Mouse (Mus musculus) olfactory bulb, adult 2 months (tissue): ENCODE measurements around the gene Barx1. TPM values are rescaled to one million over a fixed set of nuclear protein-coding genes. Genes with fewer than 3 reads are reported as not detected.
A peak's percentile ranks its signal among the peaks of the same experiment; 100 is the strongest.

Source experiments
- H3K27ac ChIP-seq: fragments of 200-500 bp; 2 replicates; pipeline ENCODE4 v1.5.1; 2012; ENCODE audit warnings: low read depth, low read length; ENCODE audit not compliant: insufficient read depth
- H3K4me1 ChIP-seq: fragments of 200-500 bp; 2 replicates; pipeline ENCODE4 v1.6.1; 2012; ENCODE audit warnings: low read length; ENCODE audit not compliant: control insufficient read depth, insufficient read depth
- H3K4me3 ChIP-seq: fragments of 200-500 bp; 2 replicates; pipeline ENCODE4 v1.5.1; 2012; ENCODE audit warnings: mild to moderate bottlenecking, low read depth, low read length, moderate library complexity; ENCODE audit not compliant: insufficient read depth
- CTCF ChIP-seq: fragments of 200-500 bp; IDR thresholded peaks from 2 replicates; pipeline ENCODE4 v1.5.1; 2012; ENCODE audit warnings: low read depth, mild to moderate bottlenecking, low read length, moderate library complexity; ENCODE audit not compliant: insufficient read depth
- POLR2A ChIP-seq: fragments of 200-500 bp; IDR thresholded peaks from 2 replicates; pipeline ENCODE4 v1.6.1; 2012; ENCODE audit warnings: mild to moderate bottlenecking, low read depth, low read length, moderate library complexity; ENCODE audit not compliant: insufficient read depth
- WGBS: fragments of 180-500 bp; shearing (Covaris S2); methylation state at CpG from one replicate; pipeline ENCODE4 v1.1.7; 2018; 5-methylcytosine and 5-hydroxymethylcytosine counted together
- polyA plus RNA-seq: library from polyadenylated mRNA; stranded (reverse); fragments of >200 nt; gene quantifications from 2 replicates; pipeline ENCODE4 v1.2.4, GENCODE M21; 2012; ENCODE audit warnings: low replicate concordance; ENCODE audit not compliant: missing spikeins, insufficient read depth, insufficient read length

Gene Barx1
- polyA plus RNA-seq, 1 experiment = not detected

- TF ChIP-seq CTCF (no peak), POLR2A (no peak)
- peaks cover 7% of the 10 kb centered on the region for H3K4me1 ChIP-seq
- 57% methylated on average over 2 of the region's 2 CpGs for WGBS
These were observed 29.2 kb downstream of the Barx1 start for GRCm38 (mm10) chr13:48691991-48692390.

GRCm38 (mm10) chr13:48694090-48695064 lies 31.6 kb downstream of the Barx1 start:
- Histone ChIP-seq H3K27ac (no peak overlapping the region), H3K4me3 (no peak overlapping the region), H3K4me1 (peaks cover 7% of the 10 kb centered on the region)
- 42% methylated on average over 27 of the region's 27 CpGs for WGBS
- TF ChIP-seq POLR2A (no peak), CTCF (no peak)

More at GRCm38 (mm10) chr13:48691991-48692390, 29.2 kb downstream of the Barx1 start:
- H3K4me3 ChIP-seq = no peak overlapping the region
- H3K27ac ChIP-seq = no peak overlapping the region

GRCm38 (mm10) chr13:48706385-48706951 lies 43.7 kb downstream of the Barx1 start:
- TF ChIP-seq POLR2A (no peak), CTCF (no peak)
- Histone ChIP-seq H3K27ac (no peak overlapping the region), H3K4me3 (0 out of 2 replicates have a peak overlapping the region, but pooled peaks have one; percentile 12), H3K4me1 (peaks cover 3% of the 10 kb centered on the region; the same call in 1 of the 2 replicates)
- 19% methylated on average over 21 of the region's 21 CpGs for WGBS

- 81% methylated on average over 2 of the region's 2 CpGs for whole genome bisulfite sequencing
- TF ChIP-seq POLR2A (no peak), CTCF (no peak)
- H3K4me1 ChIP-seq = no peaks in the 10 kb centered on the region
- H3K4me3 ChIP-seq = no peak overlapping the region
- no peak overlapping the region for H3K27ac ChIP-seq
These were observed 49.9 kb downstream of the Barx1 start for GRCm38 (mm10) chr13:48712675-48713074.

- no peaks in the 10 kb centered on the region for H3K4me1 ChIP-seq
- no peak overlapping the region for H3K27ac ChIP-seq
- TF ChIP-seq POLR2A (no peak), CTCF (peak; percentile 28; the same call in 1 of the 2 replicates)
- WGBS = 70% methylated on average over 4 of the region's 4 CpGs
- no peak overlapping the region for H3K4me3 ChIP-seq
These were observed 53.3 kb downstream of the Barx1 start for GRCm38 (mm10) chr13:48716075-48716474.

Other genes with a start within 250 kb of the Barx1 start
- gene Zfp169, start 149.5 kb upstream of the Barx1 start, polyA plus RNA-seq = not detected in 2 replicates
- not detected in 2 replicates for gene A830005F24Rik, start 149.4 kb upstream of the Barx1 start, polyA plus RNA-seq
- gene Ptpdc1, start 37.3 kb upstream of the Barx1 start, polyA plus RNA-seq = not detected in 2 replicates
- 83.3 TPM in 1 of 2 replicates, not detected in the other for gene Phf2, start 208.1 kb downstream of the Barx1 start, polyA plus RNA-seq